ENCODE assay signal across 36 mouse cellular contexts in the genomic region with DNA sequence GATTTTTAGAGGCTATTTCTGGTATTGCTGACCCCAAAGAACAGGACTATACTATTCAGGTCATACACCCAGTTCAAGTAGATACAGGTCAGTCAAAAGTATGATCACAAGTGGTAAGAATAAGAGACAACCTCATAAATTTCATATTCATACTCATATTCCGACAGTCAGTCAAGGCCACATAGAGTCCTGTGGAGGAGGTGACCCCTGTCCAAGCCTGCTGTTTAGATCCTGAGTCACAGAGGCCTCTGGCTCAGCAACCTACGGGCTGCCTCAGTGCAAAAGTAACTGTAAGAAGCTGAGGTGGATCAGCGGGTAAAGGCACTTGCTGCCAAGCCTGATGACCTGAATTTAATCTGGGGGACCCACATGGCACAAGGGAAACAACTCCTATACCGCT. TPM values are rescaled to one million over a fixed set of nuclear protein-coding genes. Genes with fewer than 3 reads are reported as not detected.
"Had no signal": no experiment of that assay in that cellular context is flagged by ENCODE, and none has a peak within 500 bp of the region (broad histone marks: within the 10 kb centered on the region; RNA-seq: fewer than 3 reads in every experiment).

No protein-coding gene starts in this region.

- H3K4me2 ChIP-seq: heart, embryonic 11.5 days; heart, embryonic 13.5 days; heart, embryonic 15.5 days; hindbrain, embryonic 12.5 days; hindbrain, embryonic 14.5 days; intestine, embryonic 15.5 days; limb, embryonic 12.5 days had no signal

- DNase-seq: gastrocnemius, postnatal 14 days; gastrocnemius, postnatal 36 days; heart, adult 11 months; heart, adult 2 months; heart, postnatal 14 days; heart, postnatal 36 days; kidney, adult 18-20 months; kidney, adult 8-10 months; kidney, postnatal 10 days; kidney, postnatal 4 days had no signal

- H3K27ac ChIP-seq: heart, adult 2 months; heart, embryonic 13.5 days; heart, embryonic 15.5 days; hindbrain, embryonic 12.5 days; hindbrain, embryonic 14.5 days; intestine, embryonic 15.5 days; layer of hippocampus, adult 2 months; left cerebral cortex, adult 2 months; limb, embryonic 10.5 days; limb, embryonic 12.5 days had no signal

- H3K4me3 ChIP-seq: heart, adult 2 months; heart, embryonic 13.5 days; heart, embryonic 15.5 days; hindbrain, embryonic 12.5 days; intestine, embryonic 15.5 days; layer of hippocampus, adult 2 months; left cerebral cortex, adult 2 months; limb, embryonic 10.5 days; limb, embryonic 12.5 days had no signal

- ATAC-seq: hindbrain, embryonic 16.5 days; inflammation-experienced regulatory T-cells, adult 6 months; intestine, embryonic 15.5 days; intestine, postnatal 0 days had no signal

- H3K9me3 ChIP-seq: heart, embryonic 13.5 days; heart, embryonic 15.5 days; hindbrain, embryonic 12.5 days; intestine, embryonic 15.5 days; limb, embryonic 10.5 days; limb, embryonic 12.5 days had no signal

- H3K27me3 ChIP-seq: heart, embryonic 13.5 days; heart, embryonic 15.5 days; hindbrain, embryonic 12.5 days; intestine, embryonic 15.5 days; limb, embryonic 12.5 days had no signal

- H3K9ac ChIP-seq: heart, embryonic 13.5 days; heart, embryonic 15.5 days; hindbrain, embryonic 12.5 days; hindbrain, embryonic 14.5 days; intestine, embryonic 15.5 days; limb, embryonic 12.5 days had no signal

RNA-seq across cellular contexts. Expression of gene Gm11037, which starts 20.7 kb away (rescaled TPM):
- total RNA-seq: gastrocnemius, adult 18-20 months; gastrocnemius, adult 8-10 months; gastrocnemius, postnatal 14 days; gastrocnemius, postnatal 36 days; heart, adult 2 months; heart, postnatal 14 days; heart, postnatal 36 days; hematopoietic stem cell, adult 5-6 weeks; layer of hippocampus, adult 2 months; layer of hippocampus, postnatal 10 days; layer of hippocampus, postnatal 25 days; left cerebral cortex, adult 2 months; left cerebral cortex, postnatal 14 days; left cerebral cortex, postnatal 36 days; liver, adult 2 months had no signal
- polyA plus RNA-seq: gonadal fat pad, adult 2 months; heart, adult 2 months; heart, embryonic 11.5 days; heart, embryonic 13.5 days; heart, embryonic 15.5 days; heart, postnatal 0 days; hindbrain, embryonic 12.5 days; hindbrain, embryonic 14.5 days; hindbrain, embryonic 16.5 days; inflammation-experienced regulatory T-cells, adult 6 months; intestine, embryonic 15.5 days; intestine, postnatal 0 days; kidney, embryonic 14.5 days; kidney, embryonic 16.5 days; limb, embryonic 10.5 days; limb, embryonic 12.5 days; limb, embryonic 14.5 days; liver, adult 2 months had no signal
